Mouse (Mus musculus) small intestine, adult 2 months (tissue): Measurements from ENCODE around the gene Fam120a. TPM values are rescaled to one million over a fixed set of nuclear protein-coding genes. Genes with fewer than 3 reads are reported as not detected.

ENCODE experiments used
- H3K27ac ChIP-seq: fragments of 200-500 bp; 2 replicates; pipeline ENCODE4 v1.5.1; 2012; ENCODE audit warnings: low read depth, low read length, control low read depth, inconsistent platforms; ENCODE audit not compliant: insufficient read depth
- H3K27me3 ChIP-seq: fragments of 200-500 bp; 2 replicates; pipeline ENCODE4 v1.6.1; 2012; ENCODE audit warnings: mild to moderate bottlenecking, moderate library complexity, low read length, inconsistent platforms; ENCODE audit not compliant: control insufficient read depth, insufficient read depth
- H3K36me3 ChIP-seq: fragments of 200-500 bp; 2 replicates; pipeline ENCODE4 v1.6.1; 2012; ENCODE audit warnings: mild to moderate bottlenecking, low read length, control low read depth, inconsistent platforms; ENCODE audit not compliant: control insufficient read depth, insufficient read depth
- H3K4me1 ChIP-seq: fragments of 200-500 bp; 2 replicates; pipeline ENCODE4 v1.6.1; 2012; ENCODE audit warnings: low read length, inconsistent platforms, mixed read lengths; ENCODE audit not compliant: control insufficient read depth, insufficient read depth, insufficient read length
- H3K4me3 ChIP-seq: fragments of 200-500 bp; 2 replicates; pipeline ENCODE4 v1.5.1; 2012; ENCODE audit warnings: low read depth, mild to moderate bottlenecking, control low read depth, inconsistent platforms, low read length, moderate library complexity
- CTCF ChIP-seq: fragments of 200-500 bp; IDR thresholded peaks from 2 replicates; pipeline ENCODE4 v1.5.1; 2012; ENCODE audit warnings: low read depth, mild to moderate bottlenecking, control low read depth, inconsistent platforms, low read length, moderate library complexity, mixed read lengths; ENCODE audit not compliant: insufficient replicate concordance, insufficient read length; ENCODE audit errors: extremely low read depth
- POLR2A ChIP-seq: fragments of 200-500 bp; IDR thresholded peaks from 2 replicates; pipeline ENCODE4 v1.6.1; 2012; ENCODE audit warnings: low read depth, mild to moderate bottlenecking, control low read depth, inconsistent platforms, low read length, moderate library complexity
- WGBS: fragments of 180-500 bp; shearing (Covaris S2); methylation state at CpG from one replicate; pipeline ENCODE4 v1.1.7; 2018; 5-methylcytosine and 5-hydroxymethylcytosine counted together
- polyA plus RNA-seq: library from polyadenylated mRNA; depleted of rRNA; stranded (reverse); fragments of >200 nt; gene quantifications from 2 replicates; pipeline ENCODE4 v1.2.3, GENCODE M21; 2012

Gene Fam120a
- polyA plus RNA-seq, 1 experiment, result 80.1 TPM

- Histone ChIP-seq H3K36me3 (peaks cover 19% of the 10 kb centered on the region), H3K4me3 (no peak overlapping the region), H3K27ac (no peak overlapping the region), H3K4me1 (peaks cover 7% of the 10 kb centered on the region), H3K27me3 (no peaks in the 10 kb centered on the region)
- TF ChIP-seq CTCF, result no peak
- TF ChIP-seq POLR2A, result no peak
These were observed 90.0 kb downstream of the Fam120a start for GRCm38 (mm10) chr13:48877805-48878204.

- Histone ChIP-seq H3K27me3 (no peaks in the 10 kb centered on the region), H3K27ac (peak overlapping the region; percentile 38; the same call in 1 of the 2 replicates), H3K4me1 (peaks cover 13% of the 10 kb centered on the region), H3K36me3 (no peaks in the 10 kb centered on the region), H3K4me3 (no peak overlapping the region)
- WGBS, result 60% methylated on average over 5 of the region's 5 CpGs
- TF ChIP-seq POLR2A (no peak), CTCF (no peak)
These were observed 95.1 kb downstream of the Fam120a start for GRCm38 (mm10) chr13:48872726-48873125.

GRCm38 (mm10) chr13:48871887-48872606 is 95.8 kb downstream of the Fam120a start:
- Histone ChIP-seq H3K4me3 (peak overlapping the region; percentile 97), H3K4me1 (peaks cover 13% of the 10 kb centered on the region), H3K27ac (peak overlapping the region; percentile 75), H3K36me3 (no peaks in the 10 kb centered on the region), H3K27me3 (no peaks in the 10 kb centered on the region)
- TF ChIP-seq POLR2A (no peak), CTCF (no peak)
- WGBS, result 53% methylated on average over 7 of the region's 7 CpGs

- Histone ChIP-seq H3K4me3 (peak within 1 kb of the TSS; percentile 97), H3K27ac (peak within 1 kb of the TSS; percentile 75), H3K27me3 (no peaks in the 10 kb centered on the region), H3K4me1 (peaks cover 13% of the 10 kb centered on the region), H3K36me3 (no peaks in the 10 kb centered on the region)
- 15% methylated on average over 116 of the region's 117 CpGs for WGBS
- TF ChIP-seq CTCF (no peak), POLR2A (no peak)
These were observed 96.8 kb downstream of the Fam120a start, which contains the start of gene Phf2 for GRCm38 (mm10) chr13:48870771-48871731. Gene Phf2, minus strand, starts transcription at chr13:48871119.

GRCm38 (mm10) chr13:48869950-48870770 is 97.7 kb downstream of the Fam120a start:
- under 1% methylated on average over 100 of the region's 102 CpGs for WGBS
- H3K4me3 ChIP-seq, result peak overlapping the region; percentile 78

GRCm38 (mm10) chr13:48869600-48869949 is 98.2 kb downstream of the Fam120a start:
- H3K4me1 ChIP-seq, result peaks cover 13% of the 10 kb centered on the region
- H3K4me3 ChIP-seq, result peak overlapping the region; percentile 78
- 18% methylated on average over 5 of the region's 5 CpGs for WGBS
- no peaks in the 10 kb centered on the region for H3K27me3 ChIP-seq
- no peaks in the 10 kb centered on the region for H3K36me3 ChIP-seq
- TF ChIP-seq POLR2A (no peak), CTCF (no peak)
- peak overlapping the region; percentile 28; the same call in 1 of the 2 replicates for H3K27ac ChIP-seq

More at GRCm38 (mm10) chr13:48869950-48870770, 97.7 kb downstream of the Fam120a start:
- Histone ChIP-seq H3K4me1 (peaks cover 13% of the 10 kb centered on the region), H3K27me3 (no peaks in the 10 kb centered on the region), H3K27ac (peak overlapping the region; percentile 28), H3K36me3 (no peaks in the 10 kb centered on the region)
- no peak for TF ChIP-seq CTCF
- no peak for TF ChIP-seq POLR2A
